Mouse (Mus musculus) midbrain, embryonic 15.5 days (tissue): Measurements from ENCODE around the gene Prss23. TPM values are rescaled to one million over a fixed set of nuclear protein-coding genes. Genes with fewer than 3 reads are reported as not detected.

Source experiments
- polyA plus RNA-seq: library from polyadenylated mRNA; unstranded; fragments of >200 nt; fragmentation: Nextera tagmentation; extraction: Ambion mirVana; gene quantifications from 2 replicates; pipeline ENCODE4 v1.2.1, GENCODE M21; 2015

The Prss23 gene
- polyA plus RNA-seq, 1 experiment from 2014 or later = 12.0 TPM

Other genes with a start within 250 kb of the Prss23 start
- gene Tmem135, start 123.0 kb downstream of the Prss23 start, polyA plus RNA-seq = 28.0 and 32.8 TPM in 2 replicates
- gene Fzd4, start 122.8 kb downstream of the Prss23 start, polyA plus RNA-seq = 1.6 and 1.7 TPM in 2 replicates
- gene Me3, start 105.2 kb upstream of the Prss23 start, polyA plus RNA-seq = 9.0 and 11.2 TPM in 2 replicates